Mouse (Mus musculus) urinary bladder, postnatal 10 days (tissue): Measurements from ENCODE around the gene Appl2.

Source experiments
- DNase-seq: peaks from one replicate; pipeline ENCODE4 v3.0.0; 2022; ENCODE audit warnings: low spot score

Gene Appl2

DNA sequence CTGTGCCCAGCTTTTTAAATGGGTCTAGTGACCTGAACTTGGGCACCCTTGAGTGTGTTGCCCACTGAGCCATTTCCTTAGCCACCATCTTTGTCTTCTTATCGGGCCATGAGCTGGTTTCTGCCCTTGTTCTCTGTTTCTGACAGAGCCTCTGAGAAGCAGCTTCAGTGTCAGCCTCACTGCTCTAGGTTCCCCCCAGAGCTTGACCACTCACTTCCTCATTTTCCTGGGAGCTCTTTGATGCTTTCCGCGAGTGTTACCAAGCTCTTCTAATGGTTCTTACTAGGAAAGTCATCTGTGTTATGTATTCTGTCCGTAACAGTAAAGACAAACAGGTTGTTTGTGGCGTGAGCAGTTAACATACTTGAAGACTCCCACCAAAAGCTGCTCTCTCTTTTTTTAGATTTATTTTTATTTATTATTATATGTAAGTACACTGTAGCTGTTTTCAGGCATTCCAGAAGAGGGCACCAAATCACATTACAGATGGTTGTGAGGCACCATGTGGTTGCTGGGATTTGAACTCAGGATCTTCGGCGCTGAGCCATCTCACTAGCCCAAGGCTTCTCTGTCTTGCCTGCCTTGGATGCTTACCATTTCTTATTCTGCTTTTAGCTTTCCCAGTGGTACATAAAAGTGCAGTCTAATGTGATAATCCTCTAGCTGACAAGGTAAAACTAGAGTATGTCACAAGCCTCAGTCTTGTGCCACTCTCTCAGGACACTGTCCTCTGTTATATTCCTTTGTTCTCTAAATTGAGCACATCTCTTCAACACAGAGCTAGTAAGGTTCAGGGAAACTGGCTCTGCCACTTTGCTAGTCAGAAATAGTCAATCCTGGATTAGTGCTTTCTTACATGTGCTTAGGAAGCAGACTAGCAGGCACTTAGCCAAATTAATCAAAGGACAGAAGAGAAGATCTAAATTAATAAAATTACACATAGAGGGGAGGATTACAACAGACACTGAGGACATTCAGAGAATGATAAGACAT lies 82.8 kb downstream of the Appl2 start:
- no peak for DNase-seq

DNA sequence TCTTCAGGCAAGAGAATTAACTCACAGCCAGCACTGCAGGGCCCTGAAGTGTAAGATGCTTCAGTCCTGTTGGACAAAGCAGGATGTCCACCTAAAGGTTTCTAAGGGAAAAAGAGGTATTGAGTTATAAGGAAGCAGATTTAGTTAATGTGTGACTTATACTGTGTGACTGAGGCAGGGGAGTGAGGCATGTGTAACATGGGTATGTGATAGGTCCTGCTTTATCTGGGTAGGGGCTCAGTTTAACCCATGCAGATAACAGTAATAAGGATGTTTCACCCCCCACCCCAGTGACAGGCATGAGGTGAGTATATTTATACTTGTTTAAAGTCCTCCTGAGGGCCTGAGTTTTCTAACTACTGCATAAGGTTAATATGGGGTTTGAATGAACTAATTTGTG lies 85.5 kb downstream of the Appl2 start:
- DNase-seq: no peak
